Mouse (Mus musculus) C2C12 (cell line): Measurements from ENCODE around the gene Adcy10.

Source experiments
- CTCF ChIP-seq: IDR thresholded peaks from one replicate; pipeline ENCODE4 v1.5.1; 2011; ENCODE audit not compliant: control insufficient read depth, insufficient read depth, insufficient read length
- MAX ChIP-seq: IDR thresholded peaks from one replicate; pipeline ENCODE4 v1.6.1; 2011; ENCODE audit warnings: mild to moderate bottlenecking, control low read depth
- MYOG ChIP-seq: IDR thresholded peaks from one replicate; pipeline ENCODE4 v1.6.1; 2011; ENCODE audit not compliant: control insufficient read depth, insufficient read length; ENCODE audit errors: extremely low read depth
- USF1 ChIP-seq: IDR thresholded peaks from one replicate; pipeline ENCODE4 v1.6.1; 2011; ENCODE audit warnings: low read depth, mild to moderate bottlenecking, control low read depth, moderate library complexity

GRCm38 (mm10) chr1:165613926-165614325, 128.9 kb downstream of the Adcy10 start:
- TF ChIP-seq CTCF = no peak
- TF ChIP-seq MAX = no peak
- no peak for TF ChIP-seq USF1
- TF ChIP-seq MYOG = no peak
